Mouse (Mus musculus) liver, adult (tissue): Measurements from ENCODE around the gene Map7d1.
A peak's percentile ranks its signal among the peaks of the same experiment; 100 is the strongest.

Source experiments
- GATA4 ChIP-seq: IDR thresholded peaks from 2 replicates; pipeline ENCODE4 v1.6.1; 2014; ENCODE audit warnings: mild to moderate bottlenecking, low read length; ENCODE audit not compliant: insufficient replicate concordance

Gene Map7d1

GRCm38 (mm10) chr4:126278961-126279360 lies 22.8 kb upstream of the Map7d1 start:
- TF ChIP-seq GATA4 = no peak

DNA sequence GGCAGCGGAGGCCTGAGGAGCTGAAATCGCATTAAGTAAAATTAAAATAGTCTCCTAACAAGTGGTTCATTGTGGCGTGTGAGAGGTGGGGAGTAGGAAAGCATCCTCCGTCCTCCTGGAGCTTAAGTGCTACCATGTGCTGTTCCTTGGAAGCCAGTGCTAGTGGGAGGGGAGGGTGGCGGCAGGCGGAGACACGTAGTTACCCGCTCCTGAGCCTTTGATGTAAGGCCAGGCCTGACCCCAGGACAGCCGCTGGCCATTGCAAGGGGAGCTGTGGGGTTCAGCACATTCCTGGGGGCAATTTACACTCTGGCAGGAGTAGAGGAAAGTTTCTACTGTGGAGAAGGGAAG lies 22.4 kb upstream of the Map7d1 start:
- no peak for TF ChIP-seq GATA4

DNA sequence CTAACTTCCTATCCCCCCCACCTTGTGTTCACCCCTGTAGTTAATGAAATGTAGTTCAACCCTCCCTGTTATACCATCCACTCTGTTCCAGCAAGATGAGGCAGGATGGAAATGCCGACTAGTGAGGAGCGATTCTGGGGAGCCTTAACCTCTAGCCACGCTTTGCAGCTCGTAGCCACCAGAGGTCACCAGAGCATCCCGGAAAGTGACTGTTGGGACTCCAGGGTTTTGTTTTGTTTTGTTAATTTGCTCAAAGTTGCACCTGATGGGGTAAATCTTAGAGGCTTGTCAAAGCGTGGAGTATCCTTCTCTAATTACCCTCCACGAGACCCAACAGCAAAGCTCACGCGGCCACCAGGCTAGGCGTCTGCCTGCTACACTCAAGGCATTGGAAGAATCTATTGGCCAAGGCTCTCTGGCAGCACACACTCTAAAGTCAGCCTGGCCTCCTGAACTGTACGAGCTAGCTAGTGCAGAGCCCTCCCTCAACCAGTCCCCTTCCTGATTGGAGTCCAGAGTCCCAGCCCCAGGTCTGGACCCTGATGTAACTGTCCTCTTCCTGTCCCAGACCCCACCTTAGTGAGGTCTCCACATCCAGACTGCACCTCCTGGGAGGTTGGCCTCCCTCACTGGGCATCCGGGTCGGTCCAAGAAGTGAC lies 21.9 kb upstream of the Map7d1 start:
- TF ChIP-seq GATA4 = no peak

DNA sequence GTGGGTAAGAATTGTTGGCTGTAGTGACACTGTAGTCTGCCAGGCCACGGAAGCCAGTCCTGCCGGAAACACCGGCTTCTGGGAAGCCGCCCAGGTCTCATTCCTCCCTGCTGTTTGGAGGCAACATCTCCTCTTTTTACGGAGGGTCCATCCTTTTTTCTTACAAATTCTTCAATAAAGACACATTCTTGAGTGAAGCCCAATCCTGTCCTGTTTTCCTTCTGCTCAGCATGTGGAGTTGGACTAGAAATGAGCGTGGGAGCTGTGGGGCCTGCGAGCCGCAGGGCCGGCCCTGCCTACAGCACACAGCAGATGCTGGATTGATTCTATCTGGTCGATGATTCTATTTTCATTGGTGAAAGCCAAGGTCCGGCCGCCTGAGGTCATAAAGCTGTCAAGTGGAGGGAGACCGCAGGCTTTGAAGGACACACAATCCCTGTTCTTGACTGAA lies 19.6 kb upstream of the Map7d1 start:
- no peak for TF ChIP-seq GATA4

DNA sequence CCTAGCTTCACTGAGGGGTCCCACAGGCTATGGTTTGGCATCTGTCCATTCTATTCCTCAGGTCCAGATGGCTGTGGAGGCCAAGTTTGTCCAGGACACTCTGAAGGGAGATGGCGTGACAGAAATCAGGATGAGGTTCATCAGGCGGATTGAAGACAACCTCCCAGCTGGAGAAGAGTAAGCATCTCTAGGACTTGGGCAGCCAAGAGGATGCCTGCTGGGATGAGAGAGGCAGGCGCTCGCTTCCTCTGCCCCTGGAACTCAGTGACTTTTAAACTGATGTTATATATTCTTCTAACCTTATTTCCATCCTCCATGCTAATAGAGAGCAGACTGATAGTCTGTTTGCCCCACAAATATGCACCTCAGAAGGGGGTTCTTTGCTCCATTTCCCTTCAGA lies 18.9 kb upstream of the Map7d1 start:
- no peak for TF ChIP-seq GATA4

- no peak for TF ChIP-seq GATA4
These were observed 17.6 kb upstream of the Map7d1 start for GRCm38 (mm10) chr4:126273753-126274152.

DNA sequence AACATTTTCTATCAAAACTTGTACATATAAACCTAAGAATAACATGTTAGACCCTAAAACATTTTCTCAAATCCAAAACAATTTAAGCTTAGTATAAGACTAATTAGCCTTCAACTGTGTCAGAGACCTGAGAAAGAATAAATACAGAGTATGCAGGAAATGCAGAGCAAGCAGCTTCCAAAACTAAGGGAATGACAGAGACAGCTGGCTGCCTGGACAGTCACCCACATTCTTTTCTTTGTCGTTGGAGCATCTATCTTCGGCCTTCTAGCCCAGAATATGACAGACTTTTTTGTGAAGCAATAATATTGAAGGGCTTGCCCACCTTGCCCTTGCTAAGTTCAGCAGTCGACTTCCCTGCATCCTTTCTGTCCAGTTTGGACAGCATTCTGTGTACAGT lies 13.1 kb upstream of the Map7d1 start:
- no peak for TF ChIP-seq GATA4

GRCm38 (mm10) chr4:126262119-126262807 lies 6.1 kb upstream of the Map7d1 start, which contains the start of gene Trappc3:
Gene Trappc3, plus strand, starts transcription at chr4:126262325.
- peak; percentile 38; the same call in 1 of the 2 replicates for TF ChIP-seq GATA4

GRCm38 (mm10) chr4:126261675-126262074 lies 5.5 kb upstream of the Map7d1 start:
- TF ChIP-seq GATA4 = no peak

GRCm38 (mm10) chr4:126261266-126261665 lies 5.1 kb upstream of the Map7d1 start:
- TF ChIP-seq GATA4 = no peak

DNA sequence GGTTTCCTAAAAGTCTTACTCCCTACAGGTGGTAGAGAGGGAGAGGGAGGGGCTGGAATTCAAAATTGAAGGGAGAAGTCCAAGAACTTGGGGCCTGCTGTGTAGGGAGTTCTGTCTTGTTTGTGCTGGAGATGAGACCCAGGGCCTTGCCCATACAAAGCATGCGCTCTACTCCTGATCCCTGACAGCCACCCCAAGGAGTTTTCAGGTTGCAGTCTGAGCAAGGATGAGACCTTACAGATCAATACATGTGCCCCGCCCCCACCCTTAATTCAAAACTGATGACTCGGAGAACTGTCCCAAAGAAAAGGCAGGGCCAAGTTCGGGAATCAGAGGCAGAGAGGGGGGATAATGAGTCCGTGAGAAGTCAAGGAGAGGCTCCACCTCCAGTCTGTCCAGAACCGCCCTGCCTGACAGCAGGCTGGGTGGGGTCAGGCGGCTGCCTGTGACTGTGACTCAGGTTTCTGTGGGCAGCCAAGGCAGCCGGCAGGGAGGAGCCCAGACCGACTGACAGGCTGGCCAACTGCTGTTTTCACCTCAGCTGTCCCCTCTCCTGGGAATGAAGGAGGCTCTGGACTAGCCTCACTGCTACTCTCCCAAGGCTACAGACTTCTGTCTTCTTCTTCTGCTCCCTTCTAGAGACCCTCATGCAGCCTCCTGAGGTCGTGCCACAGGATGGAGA lies 4.5 kb upstream of the Map7d1 start:
- TF ChIP-seq GATA4 = no peak

DNA sequence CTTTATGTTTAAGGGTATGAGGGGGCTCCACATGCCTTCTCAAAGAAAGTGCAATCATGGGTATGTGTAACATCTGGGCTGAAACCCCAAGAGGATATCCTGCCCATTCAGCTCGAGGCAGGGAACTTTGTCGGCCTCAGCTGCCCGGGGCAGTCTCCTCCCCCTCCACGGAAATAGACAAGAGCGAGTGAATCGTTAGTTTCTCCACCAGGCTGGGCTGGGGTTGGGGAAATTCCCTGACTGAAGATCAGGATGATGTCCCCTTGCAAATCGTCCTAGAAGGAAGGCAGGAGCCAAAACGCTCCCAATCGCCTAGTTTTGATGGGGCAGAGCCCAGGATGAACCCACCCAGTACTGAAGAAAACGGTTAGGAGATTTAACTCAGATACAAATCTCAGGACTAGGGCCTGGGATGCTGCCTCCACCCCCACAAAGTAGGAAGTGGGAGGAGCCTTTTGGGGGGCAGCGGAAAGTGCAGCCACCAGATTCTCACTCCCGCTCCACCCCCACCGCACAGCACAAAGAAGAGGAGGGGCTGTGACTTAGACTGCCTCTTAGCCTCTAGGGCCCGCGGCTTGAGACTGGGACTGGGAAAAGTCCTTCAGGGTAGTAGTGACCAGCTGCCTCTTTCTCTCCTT lies 3.5 kb upstream of the Map7d1 start:
- TF ChIP-seq GATA4 = no peak

DNA sequence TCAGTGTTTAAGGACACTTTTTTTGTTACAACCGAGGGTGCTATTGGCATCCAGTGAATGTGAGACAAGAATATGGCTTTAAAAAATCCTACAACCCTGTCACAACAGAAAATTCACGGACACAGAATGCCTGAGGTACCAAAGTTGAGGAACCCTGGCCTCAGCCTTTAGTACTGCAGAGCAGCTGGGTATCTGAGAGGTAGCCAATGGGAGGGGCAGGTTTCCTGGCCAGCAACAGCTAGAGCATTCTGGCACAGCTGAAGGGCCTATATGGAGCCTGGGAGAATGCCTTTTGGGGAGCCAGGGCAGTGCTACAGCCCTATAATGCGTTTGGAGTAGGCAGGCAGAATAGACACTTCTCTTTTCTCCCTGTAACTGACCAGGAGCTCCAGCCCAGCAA lies 2.9 kb upstream of the Map7d1 start:
- TF ChIP-seq GATA4 = no peak

- TF ChIP-seq GATA4 = peak; percentile 81; the same call in 1 of the 2 replicates
These were observed 1.1 kb upstream of the Map7d1 start for GRCm38 (mm10) chr4:126256967-126257881.

DNA sequence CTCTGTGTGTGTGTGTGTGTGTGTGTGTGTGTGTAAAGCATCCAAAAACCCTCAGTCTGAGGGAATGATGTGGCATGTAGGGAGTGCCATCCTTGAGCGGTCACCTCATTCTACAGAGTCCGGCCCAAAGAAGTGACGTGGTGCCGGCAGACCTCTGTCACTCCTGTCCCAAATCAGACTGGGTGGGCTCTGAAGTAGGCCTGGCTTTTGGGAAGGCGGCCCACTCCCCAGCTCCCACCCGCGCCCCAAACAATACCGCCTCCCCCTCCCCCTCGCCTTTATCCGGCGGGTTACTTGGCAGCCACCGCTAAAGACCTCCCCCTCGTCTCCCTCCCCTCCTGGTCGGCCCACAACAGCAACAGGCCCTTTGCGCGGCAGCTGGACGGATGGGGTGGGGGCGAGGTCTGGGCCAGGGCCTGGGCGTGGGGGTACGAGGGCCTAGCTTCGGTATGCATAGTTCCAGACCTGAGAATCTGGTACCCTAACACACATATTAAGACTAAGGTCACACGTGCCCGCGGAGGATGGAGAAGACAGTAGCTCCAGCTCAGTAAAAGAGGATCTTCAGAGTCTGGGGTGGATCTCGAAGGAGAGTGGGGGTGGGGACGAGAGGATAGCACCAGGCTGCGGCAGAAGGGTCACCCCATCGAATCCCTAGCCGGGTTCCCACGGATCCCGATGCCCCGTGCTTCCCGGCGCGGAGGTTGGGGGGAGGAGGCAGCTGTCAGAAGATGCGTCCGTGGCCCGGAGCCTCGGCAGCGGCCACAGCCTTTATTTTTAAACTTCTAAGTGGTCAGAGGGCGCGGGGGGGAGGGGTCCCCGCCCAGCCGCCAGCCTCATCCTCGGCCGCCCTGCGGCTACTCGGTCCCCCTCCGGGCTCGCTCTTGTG lies 786 bp downstream of the Map7d1 start:
- TF ChIP-seq GATA4 = no peak
